Mouse (Mus musculus): ENCODE measurements at regions not wholly inside any gene's neighbourhood (a gene's known extent, or its start where the extent isn't known, plus 50 kb on each side); places are given as distances from the start of the nearest gene placed in this dataset.

DNA sequence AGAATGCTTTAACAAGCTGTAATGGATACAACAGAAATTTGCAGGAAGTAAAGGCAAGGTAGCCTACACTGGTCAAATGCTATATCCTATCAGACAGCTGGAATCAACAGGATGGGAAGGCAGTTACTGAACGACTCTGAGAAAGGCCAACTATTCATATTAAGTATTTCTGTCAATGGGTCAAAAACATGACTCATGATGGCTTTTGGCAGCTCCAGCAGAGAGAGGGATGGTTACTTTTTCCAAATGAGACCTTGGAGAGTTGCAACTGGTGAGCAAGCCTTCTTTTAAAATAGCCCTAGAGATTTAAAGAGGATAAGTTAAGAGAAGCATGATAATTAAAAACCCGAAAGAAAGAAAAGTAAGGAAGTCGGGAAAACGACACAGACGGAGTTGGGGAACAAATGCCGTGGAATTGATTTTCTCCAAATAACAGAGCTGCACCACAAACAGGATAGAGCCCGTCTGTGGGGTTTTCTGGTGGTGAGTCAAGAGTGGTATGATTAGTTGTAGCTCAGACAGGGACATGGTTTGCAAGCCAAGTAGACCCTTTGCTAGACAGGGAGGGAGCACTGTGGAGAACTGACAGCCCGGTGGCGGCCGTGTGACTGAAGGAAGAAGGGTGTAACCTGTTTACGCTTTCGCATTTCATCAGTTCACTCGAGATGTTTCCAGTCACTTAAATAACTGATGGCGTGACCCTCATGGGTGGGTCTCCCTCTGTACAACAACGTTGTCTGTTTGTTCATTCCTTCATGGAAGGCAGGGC lies 3638.1 kb upstream of the Gm7489 start:
- no peak overlapping the region for H3K9ac ChIP-seq (replicated peaks)
- 71% methylated on average over 15 of the region's 15 CpGs for WGBS (ENCODE audit: insufficient replicate concordance)
- H3K4me1 ChIP-seq (replicated peaks; ENCODE audit: control insufficient read depth in 2 of 2, insufficient read depth in 2 of 2, low read length in 1 of 2): no peaks in the 10 kb centered on the region
- no peak for TF ChIP-seq EP300 (IDR thresholded peaks at IDR 0.05; ENCODE audit: low read depth)
- no peak for TF ChIP-seq CTCF (IDR thresholded peaks at IDR 0.05; ENCODE audit: low read depth)
- H3K9me3 ChIP-seq (ENCODE audit: control insufficient read depth, low read length): no peaks in the 10 kb centered on the region
- DNase-seq (ENCODE audit: low read depth in 3 of 3, low spot score in 3 of 3) (no peak), ATAC-seq (ENCODE audit: insufficient read depth) (no peak)
- H3K4me2 ChIP-seq (ENCODE audit: low read depth): no peak overlapping the region
- H3K27ac ChIP-seq: no peak overlapping the region
- H3K27me3 ChIP-seq (ENCODE audit: control insufficient read depth, insufficient read depth, low read length): no peaks in the 10 kb centered on the region
- H3K36me3 ChIP-seq (replicated peaks; ENCODE audit: control insufficient read depth, insufficient read depth, low read depth): no peaks in the 10 kb centered on the region
- H3K4me3 ChIP-seq (ENCODE audit: insufficient read depth in 1 of 2, low read depth in 2 of 2, low read length in 2 of 2): no peak overlapping the region

- WGBS (ENCODE audit: insufficient replicate concordance): 39% methylated on average over 2 of the region's 2 CpGs
- ATAC-seq (ENCODE audit: insufficient read depth): no peak
- no peaks in the 10 kb centered on the region for H3K9me3 ChIP-seq (ENCODE audit: control insufficient read depth, low read length)
Observed at GRCm38 (mm10) chr15:50260057-50260456, 3624.6 kb upstream of the Gm7489 start.

DNA sequence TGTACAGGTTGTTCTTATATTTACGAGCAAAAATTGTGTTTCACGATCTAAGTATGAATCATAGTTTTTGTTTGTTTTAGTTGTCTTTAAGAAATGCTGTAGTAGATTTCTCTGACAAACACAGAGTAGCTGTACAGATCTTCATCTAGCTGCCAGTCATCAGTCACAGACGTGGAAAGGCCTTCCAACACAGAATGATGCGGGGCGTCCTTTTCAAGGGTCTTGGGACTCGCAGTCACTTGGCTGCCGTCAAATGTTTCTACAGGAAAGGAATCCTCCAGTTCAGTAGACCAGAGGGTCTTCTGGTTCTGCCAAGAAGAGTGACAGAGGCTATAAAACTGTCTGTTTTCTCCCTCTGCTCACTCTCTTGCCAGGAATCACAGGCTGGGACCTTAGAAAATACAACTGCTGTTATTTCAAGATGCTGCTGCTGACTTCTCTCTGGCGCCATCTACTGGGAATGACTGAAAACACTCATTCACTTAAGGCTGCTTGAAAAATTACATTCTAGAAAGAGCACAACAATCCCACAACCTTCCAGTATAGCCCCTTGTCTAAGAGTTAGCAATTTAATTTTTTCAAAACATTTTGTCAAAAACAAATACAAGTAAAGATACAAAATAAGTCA lies 3623.3 kb upstream of the Gm7489 start:
- peak; percentile 28 for DNase-seq (ENCODE audit: low read depth in 3 of 3, low spot score in 3 of 3)

More at GRCm38 (mm10) chr15:50260057-50260456, 3624.6 kb upstream of the Gm7489 start:
- H3K4me1 ChIP-seq (replicated peaks; ENCODE audit: control insufficient read depth in 2 of 2, insufficient read depth in 2 of 2, low read length in 1 of 2): 0 out of 4 replicates have a peak, but pooled peaks cover 0 to 2% of the 10 kb centered on the region in 2 experiments
- DNase-seq (ENCODE audit: low read depth in 3 of 3, low spot score in 3 of 3): peak in 1 of 3 experiments; percentile 11
- H3K9ac ChIP-seq (replicated peaks): no peak overlapping the region
- H3K4me2 ChIP-seq (ENCODE audit: low read depth): no peak overlapping the region
- H3K36me3 ChIP-seq (replicated peaks; ENCODE audit: control insufficient read depth, insufficient read depth, low read depth): no peaks in the 10 kb centered on the region
- no peak overlapping the region for H3K27ac ChIP-seq
- no peak overlapping the region for H3K4me3 ChIP-seq (ENCODE audit: insufficient read depth in 1 of 2, low read depth in 2 of 2, low read length in 2 of 2)
- no peak for TF ChIP-seq CTCF (IDR thresholded peaks at IDR 0.05; ENCODE audit: low read depth)
- no peak for TF ChIP-seq EP300 (IDR thresholded peaks at IDR 0.05; ENCODE audit: low read depth)
- H3K27me3 ChIP-seq (ENCODE audit: control insufficient read depth, insufficient read depth, low read length): no peaks in the 10 kb centered on the region

GRCm38 (mm10) chr15:50267542-50267941 lies 3617.2 kb upstream of the Gm7489 start:
- ATAC-seq (ENCODE audit: insufficient read depth) (no peak), DNase-seq (ENCODE audit: low read depth in 3 of 3, low spot score in 3 of 3) (no peak)
- no peaks in the 10 kb centered on the region for H3K4me1 ChIP-seq (replicated peaks; ENCODE audit: control insufficient read depth in 2 of 2, insufficient read depth in 2 of 2, low read length in 1 of 2)
- H3K27ac ChIP-seq: no peak overlapping the region
- H3K4me2 ChIP-seq (ENCODE audit: low read depth): no peak overlapping the region
- no peak overlapping the region for H3K4me3 ChIP-seq (ENCODE audit: insufficient read depth in 1 of 2, low read depth in 2 of 2, low read length in 2 of 2)
- H3K36me3 ChIP-seq (replicated peaks; ENCODE audit: control insufficient read depth, insufficient read depth, low read depth): no peaks in the 10 kb centered on the region
- TF ChIP-seq EP300 (IDR thresholded peaks at IDR 0.05; ENCODE audit: low read depth): no peak
- TF ChIP-seq CTCF (IDR thresholded peaks at IDR 0.05; ENCODE audit: low read depth): no peak
- H3K9ac ChIP-seq (replicated peaks): no peak overlapping the region
- H3K27me3 ChIP-seq (ENCODE audit: control insufficient read depth, insufficient read depth, low read length): no peaks in the 10 kb centered on the region
- no peaks in the 10 kb centered on the region for H3K9me3 ChIP-seq (ENCODE audit: control insufficient read depth, low read length)
- 50% methylated on average over 1 of the region's 1 CpGs for WGBS (ENCODE audit: insufficient replicate concordance)

More for the DNA sequence above, 3623.3 kb upstream of the Gm7489 start:
- H3K36me3 ChIP-seq (replicated peaks; ENCODE audit: control insufficient read depth, insufficient read depth, low read depth): no peaks in the 10 kb centered on the region
- ATAC-seq (ENCODE audit: insufficient read depth): no peak
- no peak overlapping the region for H3K4me3 ChIP-seq (ENCODE audit: insufficient read depth in 1 of 2, low read depth in 2 of 2, low read length in 2 of 2)
- no peak overlapping the region for H3K27ac ChIP-seq
- 0 out of 4 replicates have a peak, but pooled peaks cover 0 to 2% of the 10 kb centered on the region in 2 experiments for H3K4me1 ChIP-seq (replicated peaks; ENCODE audit: control insufficient read depth in 2 of 2, insufficient read depth in 2 of 2, low read length in 1 of 2)
- 63% methylated on average over 8 of the region's 8 CpGs for WGBS (ENCODE audit: insufficient replicate concordance)
- no peak overlapping the region for H3K9ac ChIP-seq (replicated peaks)
- no peak overlapping the region for H3K4me2 ChIP-seq (ENCODE audit: low read depth)
- TF ChIP-seq EP300 (IDR thresholded peaks at IDR 0.05; ENCODE audit: low read depth) (no peak), CTCF (IDR thresholded peaks at IDR 0.05; ENCODE audit: low read depth) (peak; percentile 61)
- H3K27me3 ChIP-seq (ENCODE audit: control insufficient read depth, insufficient read depth, low read length): no peaks in the 10 kb centered on the region
- no peaks in the 10 kb centered on the region for H3K9me3 ChIP-seq (ENCODE audit: control insufficient read depth, low read length)

- ATAC-seq (ENCODE audit: insufficient read depth) (no peak), DNase-seq (ENCODE audit: low read depth in 3 of 3, low spot score in 3 of 3) (no peak)
- no peaks in the 10 kb centered on the region for H3K36me3 ChIP-seq (replicated peaks; ENCODE audit: control insufficient read depth, insufficient read depth, low read depth)
- no peaks in the 10 kb centered on the region for H3K9me3 ChIP-seq (ENCODE audit: control insufficient read depth, low read length)
- no peaks in the 10 kb centered on the region for H3K27me3 ChIP-seq (ENCODE audit: control insufficient read depth, insufficient read depth, low read length)
- no peak overlapping the region for H3K9ac ChIP-seq (replicated peaks)
- no peak overlapping the region for H3K27ac ChIP-seq
- H3K4me3 ChIP-seq (ENCODE audit: insufficient read depth in 1 of 2, low read depth in 2 of 2, low read length in 2 of 2): no peak overlapping the region
- TF ChIP-seq EP300 (IDR thresholded peaks at IDR 0.05; ENCODE audit: low read depth) (no peak), CTCF (IDR thresholded peaks at IDR 0.05; ENCODE audit: low read depth) (no peak)
- H3K4me2 ChIP-seq (ENCODE audit: low read depth): no peak overlapping the region
- no peaks in the 10 kb centered on the region for H3K4me1 ChIP-seq (replicated peaks; ENCODE audit: control insufficient read depth in 2 of 2, insufficient read depth in 2 of 2, low read length in 1 of 2)
Observed at GRCm38 (mm10) chr15:50271646-50272045, 3613.1 kb upstream of the Gm7489 start.

All from liver, embryonic 14.5 days (tissue).